Mouse (Mus musculus) neutrophil, adult 59 days (primary cell): ENCODE data around the gene Dnaja4. TPM values are rescaled to one million over a fixed set of nuclear protein-coding genes. Genes with fewer than 3 reads are reported as not detected.

Experiments used
- total RNA-seq, 2 experiments: library from RNA; stranded (reverse); gene quantifications; 1 replicate in 1 of 2; 2 replicates in 1 of 2; pipeline ENCODE4 v1.2.4; 2023

Dnaja4 gene
- total RNA-seq, result 1 to 10 TPM; 1.7 to 3.2 TPM

GRCm38 (mm10) chr9:54698318-54699086 lies at the start of gene Dnaja4:
Dnaja4 (plus strand) TSS chr9:54698873.

DNA sequence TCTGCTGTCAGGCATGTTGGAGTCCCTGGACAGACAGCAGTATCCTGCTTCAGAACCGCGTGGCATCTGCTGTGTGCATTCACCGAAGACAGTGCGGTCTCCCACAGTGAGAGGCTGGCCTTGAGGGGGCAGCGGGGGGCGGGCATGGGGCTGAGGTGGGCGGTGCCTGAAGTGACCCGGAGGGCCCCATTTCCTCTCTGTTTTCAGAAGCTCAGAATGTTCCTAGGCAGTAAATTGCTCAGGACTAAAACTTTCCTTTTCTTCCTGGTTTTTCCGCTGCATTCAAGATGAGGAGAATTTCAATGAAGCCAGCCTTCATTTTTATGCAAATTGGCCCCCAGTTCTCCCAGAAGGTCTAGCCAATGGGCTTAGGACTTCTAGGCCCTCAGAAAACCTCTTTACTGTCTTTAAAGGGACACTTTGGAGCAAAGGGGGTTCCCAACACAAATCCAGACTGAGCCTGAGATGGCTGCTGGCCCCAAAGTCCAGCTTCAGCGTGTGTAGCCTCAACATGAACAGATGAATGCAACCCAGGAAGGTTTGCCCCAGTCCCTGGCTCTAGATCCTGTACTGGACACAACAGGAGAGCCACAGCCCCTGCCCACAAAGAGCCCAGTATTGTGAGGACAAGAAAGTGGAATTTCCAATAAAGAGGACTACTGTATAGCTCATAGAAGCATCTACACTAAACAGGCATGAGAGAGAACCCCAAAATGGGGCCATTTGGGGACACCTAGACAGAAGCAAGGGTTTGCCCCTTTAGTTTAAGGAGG lies 36.9 kb upstream of the Dnaja4 start, which contains the start of gene Acsbg1:
Gene Acsbg1 (minus strand): TSS at position 266 of the 773 bp plus-strand sequence.

GRCm38 (mm10) chr9:54733921-54734638 lies 35.4 kb downstream of the Dnaja4 start, which contains the start of gene Wdr61:
Wdr61 (minus strand) TSS chr9:54734519.

GRCm38 (mm10) chr9:54764561-54765217 lies 66.0 kb downstream of the Dnaja4 start, which contains the start of gene Crabp1:
Crabp1 (plus strand) TSS chr9:54764748.

Other genes starting within 250 kb of the Dnaja4 start
- 100 to 1,000 TPM; 111 to 116 TPM for gene Dmxl2, start 197.2 kb upstream of the Dnaja4 start, total RNA-seq
- not detected for gene Sh2d7, start 159.9 kb upstream of the Dnaja4 start, total RNA-seq
- gene Cib2, start 138.7 kb upstream of the Dnaja4 start, total RNA-seq, result 10 to 100 TPM; 12.3 to 18.7 TPM
- 10 to 100 TPM; 17.0 to 21.1 TPM for gene Idh3a, start 112.5 kb upstream of the Dnaja4 start, total RNA-seq
- gene Acsbg1, start 37.0 kb upstream of the Dnaja4 start, total RNA-seq, result under 1 TPM in 1 of 2 experiments, not detected in 1; 0.84 TPM
- 10 to 100 TPM; 30.3 to 33.8 TPM for gene Wdr61, start 35.6 kb downstream of the Dnaja4 start, total RNA-seq
- gene Crabp1, start 65.9 kb downstream of the Dnaja4 start, total RNA-seq, result not detected
- gene Ireb2, start 164.9 kb downstream of the Dnaja4 start, total RNA-seq, result 10 to 100 TPM; 31.5 to 39.6 TPM
- under 1 TPM; 0.07 to 0.09 TPM for gene Hykk, start 218.4 kb downstream of the Dnaja4 start, total RNA-seq